Mouse (Mus musculus) granulocyte monocyte progenitor cell, adult 5-6 weeks (primary cell): ENCODE measurements around the gene Phf11c. TPM values are rescaled to one million over a fixed set of nuclear protein-coding genes. Genes with fewer than 3 reads are reported as not detected.
"Not testable (repeated sequence)": the region's sequence is repeated elsewhere in the genome, so short reads cannot be mapped to it uniquely, and the experiment has no call there.

Experiments used
- ATAC-seq: replicated peaks from 2 replicates; pipeline ENCODE4 v1.8.0; 2016; ENCODE audit warnings: mild to moderate bottlenecking, moderate TSS enrichment, inconsistent platforms; ENCODE audit not compliant: poor library complexity, severe bottlenecking
- total RNA-seq, 2 experiments: library from RNA; stranded (forward) in 1 of 2; stranded (reverse) in 1 of 2; fragments of 200-712, 200-1000 nt in 1 of 2; fragments of >200 nt in 1 of 2; fragmentation: Nextera tagmentation in 1 of 2; gene quantifications; 2 replicates each; pipeline ENCODE4 v1.2.3; 2014 to 2017

Gene Phf11c
- total RNA-seq, 2 experiments from 2014 or later = 1.6 to 2.4 TPM

DNA sequence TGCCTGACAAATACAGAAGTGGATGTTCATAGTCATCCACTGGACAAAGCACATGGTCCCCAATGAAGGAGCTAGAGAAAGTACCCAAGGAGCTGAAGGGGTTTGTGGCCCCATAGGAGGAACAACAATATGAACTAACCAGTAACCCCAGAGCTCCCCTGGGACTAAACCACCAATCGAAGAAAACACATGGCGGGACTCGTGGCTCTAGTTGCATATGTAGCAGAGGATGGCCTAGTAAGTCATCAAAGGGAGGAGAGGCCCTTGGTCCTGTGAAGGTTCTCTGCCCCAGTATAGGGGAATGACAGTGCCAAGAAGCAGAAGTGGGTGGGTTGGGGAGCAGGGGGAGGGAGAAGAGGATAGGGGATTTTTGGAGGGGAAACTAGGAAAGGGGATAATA, 59.1 kb downstream of the Phf11c start:
- not testable (repeated sequence) for ATAC-seq

Other genes with a start within 250 kb of the Phf11c start
- not detected in 2 replicates for gene Gm5142, start 216.6 kb downstream of the Phf11c start, total RNA-seq (2014; fragmentation: Nextera tagmentation)
- gene Gm5142, start 216.6 kb downstream of the Phf11c start, total RNA-seq (2017) = not detected in 2 replicates
- 26.3 and 29.8 TPM in 2 replicates for gene Rcbtb1, start 194.2 kb downstream of the Phf11c start, total RNA-seq (2014; fragmentation: Nextera tagmentation)
- gene Rcbtb1, start 194.2 kb downstream of the Phf11c start, total RNA-seq (2017) = 7.7 and 12.2 TPM in 2 replicates
- gene Gm6904, start 135.2 kb downstream of the Phf11c start, total RNA-seq (2014; fragmentation: Nextera tagmentation) = not detected in 2 replicates
- not detected in 2 replicates for gene Gm6904, start 135.2 kb downstream of the Phf11c start, total RNA-seq (2017)
- gene Phf11a, start 97.9 kb downstream of the Phf11c start, total RNA-seq (2014; fragmentation: Nextera tagmentation) = not detected in 2 replicates
- not detected in 2 replicates for gene Phf11a, start 97.9 kb downstream of the Phf11c start, total RNA-seq (2017)
- gene Phf11b, start 54.0 kb downstream of the Phf11c start, total RNA-seq (2014; fragmentation: Nextera tagmentation) = 1.2 TPM in 1 of 2 replicates, not detected in the other
- 1.8 and 4.2 TPM in 2 replicates for gene Phf11b, start 54.0 kb downstream of the Phf11c start, total RNA-seq (2017)
- not detected in 2 replicates for gene Phf11d, start 29.9 kb downstream of the Phf11c start, total RNA-seq (2014; fragmentation: Nextera tagmentation)
- 0.93 and 1.4 TPM in 2 replicates for gene Phf11d, start 29.9 kb downstream of the Phf11c start, total RNA-seq (2017)
- gene Setdb2, start 45.5 kb upstream of the Phf11c start, total RNA-seq (2014; fragmentation: Nextera tagmentation) = 17.0 and 17.3 TPM in 2 replicates
- gene Setdb2, start 45.5 kb upstream of the Phf11c start, total RNA-seq (2017) = 26.6 and 28.9 TPM in 2 replicates
- gene Cab39l, start 45.6 kb upstream of the Phf11c start, total RNA-seq (2014; fragmentation: Nextera tagmentation) = 32.5 and 42.4 TPM in 2 replicates
- gene Cab39l, start 45.6 kb upstream of the Phf11c start, total RNA-seq (2017) = 31.0 and 43.0 TPM in 2 replicates
- gene Cdadc1, start 202.6 kb upstream of the Phf11c start, total RNA-seq (2014; fragmentation: Nextera tagmentation) = 42.4 and 43.6 TPM in 2 replicates
- 27.7 and 33.7 TPM in 2 replicates for gene Cdadc1, start 202.6 kb upstream of the Phf11c start, total RNA-seq (2017)
- gene Shisa2, start 229.9 kb upstream of the Phf11c start, total RNA-seq (2014; fragmentation: Nextera tagmentation) = 1.3 and 2.4 TPM in 2 replicates
- gene Shisa2, start 229.9 kb upstream of the Phf11c start, total RNA-seq (2017) = 0.82 and 0.95 TPM in 2 replicates